ENCODE assay signal across 33 mouse cellular contexts in the genomic region with DNA sequence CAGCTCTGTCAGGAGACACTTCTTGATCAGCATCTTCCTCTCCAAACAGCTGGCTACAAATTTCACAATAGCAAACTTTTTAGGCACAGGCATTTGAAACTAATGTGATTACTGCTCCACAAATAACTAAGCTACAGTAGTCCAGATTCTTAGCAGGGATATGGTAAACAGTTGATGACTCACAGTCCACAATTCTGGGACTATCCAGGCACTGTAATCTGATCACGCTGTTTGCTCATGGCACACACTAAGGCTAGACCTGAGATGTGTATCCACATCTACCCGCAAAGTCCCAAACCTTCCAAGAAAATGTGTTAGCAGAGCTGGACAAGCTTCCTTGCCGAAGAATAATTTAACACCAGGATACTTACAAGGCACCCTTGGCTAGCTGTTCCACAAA. TPM values are rescaled to one million over a fixed set of nuclear protein-coding genes. Genes with fewer than 3 reads are reported as not detected.
A peak's percentile ranks its signal among the peaks of the same experiment; 100 is the strongest.
DNase-seq lines count a peak whose midpoint lies in the region; ATAC-seq and TF ChIP-seq lines count a peak whose summit lies in the region.
"Had no signal": no experiment of that assay in that cellular context is flagged by ENCODE, and none has a peak within 500 bp of the region (broad histone marks: within the 10 kb centered on the region; RNA-seq: fewer than 3 reads in every experiment).

No protein-coding gene starts in this region.

- H3K4me3 ChIP-seq in forebrain, embryonic 11.5 days (ENCODE audit: low read depth, low read length) = no peak overlapping the region
- no peak overlapping the region for H3K4me3 ChIP-seq in forebrain, embryonic 12.5 days (replicated peaks)
- H3K4me3 ChIP-seq in myocyte = no peak overlapping the region
- H3K4me3 ChIP-seq in midbrain, embryonic 15.5 days = no peak overlapping the region
- H3K4me3 ChIP-seq: embryonic facial prominence, embryonic 10.5 days; embryonic facial prominence, embryonic 13.5 days; forebrain, embryonic 10.5 days; forebrain, embryonic 15.5 days; heart, embryonic 12.5 days; heart, embryonic 15.5 days; hindbrain, embryonic 10.5 days; hindbrain, embryonic 13.5 days had no signal

- no peak overlapping the region for H3K9ac ChIP-seq in forebrain, embryonic 11.5 days (ENCODE audit: low read length)
- H3K9ac ChIP-seq in forebrain, embryonic 12.5 days = no peak overlapping the region
- H3K9ac ChIP-seq in midbrain, embryonic 15.5 days = no peak overlapping the region
- H3K9ac ChIP-seq: embryonic facial prominence, embryonic 13.5 days; forebrain, embryonic 15.5 days; heart, embryonic 12.5 days; heart, embryonic 15.5 days; hindbrain, embryonic 13.5 days had no signal

- WGBS in forebrain, embryonic 11.5 days = 97% methylated on average over 3 of the region's 3 CpGs
- WGBS in forebrain, embryonic 12.5 days = 99% methylated on average over 3 of the region's 3 CpGs
- WGBS in midbrain, embryonic 15.5 days = 96% methylated on average over 3 of the region's 3 CpGs

- H3K27ac ChIP-seq in forebrain, embryonic 11.5 days (ENCODE audit: low read depth, low read length) = no peak overlapping the region
- no peak overlapping the region for H3K27ac ChIP-seq in forebrain, embryonic 12.5 days
- no peak overlapping the region for H3K27ac ChIP-seq in midbrain, embryonic 15.5 days
- H3K27ac ChIP-seq: embryonic facial prominence, embryonic 10.5 days; embryonic facial prominence, embryonic 13.5 days; forebrain, embryonic 10.5 days; forebrain, embryonic 15.5 days; heart, embryonic 15.5 days; hindbrain, embryonic 10.5 days; hindbrain, embryonic 13.5 days had no signal

- H3K4me1 ChIP-seq in forebrain, embryonic 11.5 days (replicated peaks; ENCODE audit: control insufficient read depth, insufficient read depth, low read length) = no peaks in the 10 kb centered on the region
- no peaks in the 10 kb centered on the region for H3K4me1 ChIP-seq in forebrain, embryonic 12.5 days
- no peaks in the 10 kb centered on the region for H3K4me1 ChIP-seq in midbrain, embryonic 15.5 days
- H3K4me1 ChIP-seq: embryonic facial prominence, embryonic 10.5 days; embryonic facial prominence, embryonic 13.5 days; forebrain, embryonic 10.5 days; forebrain, embryonic 15.5 days; heart, embryonic 12.5 days; heart, embryonic 15.5 days; hindbrain, embryonic 10.5 days; hindbrain, embryonic 13.5 days had no signal

- no peak for TF ChIP-seq POLR2A in myocyte (IDR thresholded peaks at IDR 0.05; ENCODE audit: insufficient read length, low read depth)

- no peaks in the 10 kb centered on the region for H3K27me3 ChIP-seq in forebrain, embryonic 11.5 days (ENCODE audit: control insufficient read depth, insufficient read depth, low read length)
- no peaks in the 10 kb centered on the region for H3K27me3 ChIP-seq in forebrain, embryonic 12.5 days
- H3K27me3 ChIP-seq in myocyte (ENCODE audit: control insufficient read depth, insufficient read depth, insufficient read length) = no peaks in the 10 kb centered on the region
- H3K27me3 ChIP-seq in midbrain, embryonic 15.5 days (replicated peaks) = no peaks in the 10 kb centered on the region
- H3K27me3 ChIP-seq: CH12.LX; embryonic facial prominence, embryonic 13.5 days; forebrain, embryonic 15.5 days; heart, embryonic 12.5 days; heart, embryonic 15.5 days; hindbrain, embryonic 13.5 days; Patski had no signal

- no peaks in the 10 kb centered on the region for H3K9me3 ChIP-seq in forebrain, embryonic 11.5 days (ENCODE audit: control insufficient read depth, low read length)
- no peaks in the 10 kb centered on the region for H3K9me3 ChIP-seq in forebrain, embryonic 12.5 days
- no peaks in the 10 kb centered on the region for H3K9me3 ChIP-seq in midbrain, embryonic 15.5 days
- H3K9me3 ChIP-seq: embryonic facial prominence, embryonic 10.5 days; embryonic facial prominence, embryonic 13.5 days; forebrain, embryonic 10.5 days; forebrain, embryonic 15.5 days; G1E; heart, embryonic 12.5 days; heart, embryonic 15.5 days; hindbrain, embryonic 10.5 days; hindbrain, embryonic 13.5 days had no signal

- peaks cover 44% of the 10 kb centered on the region; the same call in 1 of the 2 replicates for H3K36me3 ChIP-seq in forebrain, embryonic 11.5 days (ENCODE audit: control insufficient read depth, insufficient read depth, low read length)
- H3K36me3 ChIP-seq in forebrain, embryonic 12.5 days (replicated peaks) = peaks cover 95% of the 10 kb centered on the region
- peaks cover 69% of the 10 kb centered on the region for H3K36me3 ChIP-seq in myocyte (ENCODE audit: control insufficient read depth, insufficient read depth)
- H3K36me3 ChIP-seq in midbrain, embryonic 15.5 days (replicated peaks) = peaks cover 78% of the 10 kb centered on the region

- H3K79me2 ChIP-seq in myocyte (ENCODE audit: control insufficient read depth, insufficient read depth) = no peaks in the 10 kb centered on the region

- DNase-seq in forebrain, embryonic 11.5 days (ENCODE audit: low spot score) = peak; percentile 13
- DNase-seq in 3T3-L1 (ENCODE audit: low read depth, low spot score) = peak; percentile 73
- DNase-seq in NIH3T3 (ENCODE audit: low read depth) = peak; percentile 73
- DNase-seq in thymus, postnatal 36 days = no peak
- DNase-seq in thymus, adult 18-20 months = no peak
- DNase-seq: adrenal gland, postnatal 10 days; adrenal gland, postnatal 36 days; B cell, adult 2 months; cerebellum, adult 11 months; cerebellum, adult 8-10 months; cerebellum, postnatal 10 days; cerebellum, postnatal 36 days; embryo, embryonic 11 days; gastrocnemius, postnatal 25 days; heart, adult 18-20 months; heart, postnatal 10 days; heart, postnatal 36 days had no signal

- ATAC-seq in forebrain, embryonic 11.5 days (replicated peaks; ENCODE audit: low FRiP score) = no peak
- no peak for ATAC-seq in forebrain, embryonic 12.5 days (ENCODE audit: low FRiP score)
- ATAC-seq in midbrain, embryonic 15.5 days (replicated peaks) = no peak
- ATAC-seq: forebrain, embryonic 15.5 days; hindbrain, embryonic 16.5 days; intestine, embryonic 16.5 days; Patski had no signal

- no peak overlapping the region for H3ac ChIP-seq in myocyte (ENCODE audit: control insufficient read depth, insufficient read length)

- no peak overlapping the region for H3K4me2 ChIP-seq in forebrain, embryonic 11.5 days (ENCODE audit: low read depth, low read length, severe bottlenecking)
- H3K4me2 ChIP-seq in forebrain, embryonic 12.5 days = no peak overlapping the region
- H3K4me2 ChIP-seq in myocyte (ENCODE audit: low read depth) = peak overlapping the region; percentile 46
- no peak overlapping the region for H3K4me2 ChIP-seq in midbrain, embryonic 15.5 days
- H3K4me2 ChIP-seq: embryonic facial prominence, embryonic 13.5 days; forebrain, embryonic 15.5 days; heart, embryonic 12.5 days; heart, embryonic 15.5 days; hindbrain, embryonic 13.5 days had no signal

TF ChIP-seq in myocyte, 11 proteins besides CTCF, POLR2A, EP300 and RAD21:
- TF ChIP-seq CEBPB (IDR thresholded peaks at IDR 0.05; ENCODE audit: insufficient read depth, poor library complexity, severe bottlenecking) (0 out of 2 replicates have a peak, but pooled peaks have one; percentile 44), MYOG (IDR thresholded peaks at IDR 0.05; ENCODE audit: control insufficient read depth in 1 of 3, insufficient read depth in 1 of 3, insufficient read length in 2 of 3, low read depth in 2 of 3) (peak in 1 of 3 experiments; percentile 33), E2F4 (IDR thresholded peaks at IDR 0.05; ENCODE audit: insufficient read depth) (no peak), SRF (IDR thresholded peaks at IDR 0.05; ENCODE audit: control insufficient read depth, insufficient read length, low read depth) (no peak), POLR2AphosphoS2 (IDR thresholded peaks at IDR 0.05; ENCODE audit: insufficient read length, low read depth) (no peak), TCF12 (IDR thresholded peaks at IDR 0.05; ENCODE audit: insufficient read depth, poor library complexity, severe bottlenecking) (no peak), MYOD1 (IDR thresholded peaks at IDR 0.05; ENCODE audit: control insufficient read depth in 1 of 3, insufficient read length in 2 of 3, low read depth in 2 of 3) (no peak)

RNA-seq across cellular contexts. Expression of gene Uba2, which starts 11.4 kb away (rescaled TPM):
- polyA plus RNA-seq in forebrain, embryonic 11.5 days (2014; fragmentation: Nextera tagmentation; extraction: Ambion mirVana) = 270 and 276 TPM in 2 replicates
- 251 and 253 TPM in 2 replicates for polyA plus RNA-seq in forebrain, embryonic 12.5 days (2016; fragmentation: Nextera tagmentation; extraction: Ambion mirVana)
- 48.7 TPM for polyA plus RNA-seq in myocyte (2012; fragmentation: generic; extraction: Trizol)
- 169 and 180 TPM in 2 replicates for polyA plus RNA-seq in midbrain, embryonic 15.5 days (2015; fragmentation: Nextera tagmentation; extraction: Ambion mirVana)

RNA-seq across cellular contexts. Expression of gene Wtip, which starts 24.9 kb away (rescaled TPM):
- polyA plus RNA-seq in forebrain, embryonic 11.5 days (2014; fragmentation: Nextera tagmentation; extraction: Ambion mirVana) = 3.9 and 5.7 TPM in 2 replicates
- polyA plus RNA-seq in forebrain, embryonic 12.5 days (2016; fragmentation: Nextera tagmentation; extraction: Ambion mirVana) = 3.8 and 4.4 TPM in 2 replicates
- polyA plus RNA-seq in myocyte (2012; fragmentation: generic; extraction: Trizol) = 22.1 TPM
- polyA plus RNA-seq in midbrain, embryonic 15.5 days (2015; fragmentation: Nextera tagmentation; extraction: Ambion mirVana) = 4.3 and 6.4 TPM in 2 replicates
- polyA plus RNA-seq: G1E had no signal

RNA-seq across cellular contexts. Expression of gene Pdcd2l, which starts 38.5 kb away (rescaled TPM):
- polyA plus RNA-seq in forebrain, embryonic 11.5 days (2014; fragmentation: Nextera tagmentation; extraction: Ambion mirVana) = 62.3 and 66.5 TPM in 2 replicates
- polyA plus RNA-seq in forebrain, embryonic 12.5 days (2016; fragmentation: Nextera tagmentation; extraction: Ambion mirVana) = 64.1 and 67.5 TPM in 2 replicates
- 48.4 TPM for polyA plus RNA-seq in myocyte (2012; fragmentation: generic; extraction: Trizol)
- polyA plus RNA-seq in midbrain, embryonic 15.5 days (2015; fragmentation: Nextera tagmentation; extraction: Ambion mirVana) = 80.2 and 86.5 TPM in 2 replicates

Comparison
In these comparisons a context has a peak if more than half of its experiments do, and no peak if none do; other contexts are left out.
1. DNase-seq: peak in forebrain, embryonic 11.5 days (single experiment), 3T3-L1 (single experiment) and NIH3T3 (single experiment); none in thymus, postnatal 36 days (0 of 2) and thymus, adult 18-20 months (0 of 2).